Mouse (Mus musculus): ENCODE measurements around the gene Spdl1.

The Spdl1 gene

GRCm38 (mm10) chr11:34759582-34759981 lies 73.9 kb downstream of the Spdl1 start:
- DNase-seq (ENCODE audit: low spot score in 2 of 2), result no peak
